Mouse (Mus musculus): ENCODE data around the gene Clcn3.

The Clcn3 gene

GRCm38 (mm10) chr8:60883419-60884137 lies 99.5 kb downstream of the Clcn3 start:
- DNase-seq (ENCODE audit: inconsistent age in 2 of 2, low spot score in 1 of 2): no peak

DNA sequence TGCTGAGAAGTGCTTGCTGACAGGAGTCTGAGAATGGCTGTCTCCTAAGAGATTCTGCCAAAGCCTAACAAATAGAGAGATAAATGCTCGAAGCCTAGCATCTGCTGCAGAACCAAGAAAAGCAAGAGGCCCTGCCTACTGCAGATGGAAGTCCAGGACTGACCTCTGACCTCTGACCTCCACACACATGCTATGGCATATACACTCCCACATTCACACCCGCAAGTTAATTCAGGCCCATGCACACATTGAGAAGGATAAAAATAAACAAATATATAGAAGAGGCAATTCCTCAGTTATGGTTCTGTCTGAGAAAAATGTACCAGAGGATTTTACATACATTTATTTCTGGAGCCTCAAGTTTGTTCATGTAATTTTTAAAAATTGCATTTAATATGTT lies 104.5 kb downstream of the Clcn3 start:
- DNase-seq (ENCODE audit: inconsistent age in 2 of 2, low spot score in 1 of 2): no peak

DNA sequence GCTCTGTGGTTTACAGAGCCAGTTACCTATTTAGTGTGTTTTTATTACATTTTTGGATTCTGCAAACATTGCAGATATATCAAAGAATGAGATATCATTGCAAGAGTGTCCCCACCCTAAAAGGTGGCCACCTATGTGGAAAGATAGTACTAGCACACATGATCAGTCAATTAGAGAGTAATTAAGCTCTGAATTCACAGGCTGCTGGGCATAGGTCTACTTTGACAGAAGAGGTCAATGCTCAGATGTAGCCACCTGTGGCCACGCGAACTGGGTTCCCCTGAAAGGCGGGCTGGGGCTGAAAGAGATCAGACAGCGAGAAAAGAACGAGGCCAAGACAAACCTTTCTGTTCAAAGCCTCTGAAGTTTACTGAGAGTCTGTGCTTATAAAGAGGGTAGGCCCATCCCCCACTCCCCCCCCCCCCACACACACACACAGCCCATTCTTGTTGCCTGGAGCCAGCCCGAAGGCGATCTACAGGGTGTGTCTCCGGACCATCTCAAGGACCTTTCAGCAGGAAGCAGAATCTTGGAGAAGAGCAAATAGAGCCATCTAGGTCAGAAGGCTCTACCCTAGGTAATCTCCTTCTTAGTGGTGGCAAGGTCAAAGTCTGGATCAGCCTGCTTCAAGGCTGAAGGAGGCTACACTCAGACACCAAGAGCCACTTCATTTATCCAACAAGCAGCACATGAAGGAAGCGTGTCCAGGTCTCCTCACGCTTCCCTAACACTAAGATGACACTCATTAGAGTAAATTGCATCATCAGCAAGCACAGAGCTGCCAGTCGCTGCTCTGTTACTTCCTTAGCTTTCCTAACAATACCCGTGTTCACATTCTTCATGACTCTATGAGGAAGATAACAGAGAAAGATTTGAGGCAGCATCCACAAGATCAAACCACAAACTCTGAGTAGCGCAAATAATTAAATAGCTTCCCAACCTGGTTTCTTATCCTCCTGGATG lies 112.6 kb downstream of the Clcn3 start:
- no peak for DNase-seq (ENCODE audit: inconsistent age in 2 of 2, low spot score in 1 of 2)

- DNase-seq (ENCODE audit: inconsistent age in 2 of 2, low spot score in 1 of 2): no peak
Observed at GRCm38 (mm10) chr8:60869761-60870160, 113.3 kb downstream of the Clcn3 start.

GRCm38 (mm10) chr8:60868236-60868965 lies 114.7 kb downstream of the Clcn3 start:
- no peak for DNase-seq (ENCODE audit: inconsistent age in 2 of 2, low spot score in 1 of 2)

DNA sequence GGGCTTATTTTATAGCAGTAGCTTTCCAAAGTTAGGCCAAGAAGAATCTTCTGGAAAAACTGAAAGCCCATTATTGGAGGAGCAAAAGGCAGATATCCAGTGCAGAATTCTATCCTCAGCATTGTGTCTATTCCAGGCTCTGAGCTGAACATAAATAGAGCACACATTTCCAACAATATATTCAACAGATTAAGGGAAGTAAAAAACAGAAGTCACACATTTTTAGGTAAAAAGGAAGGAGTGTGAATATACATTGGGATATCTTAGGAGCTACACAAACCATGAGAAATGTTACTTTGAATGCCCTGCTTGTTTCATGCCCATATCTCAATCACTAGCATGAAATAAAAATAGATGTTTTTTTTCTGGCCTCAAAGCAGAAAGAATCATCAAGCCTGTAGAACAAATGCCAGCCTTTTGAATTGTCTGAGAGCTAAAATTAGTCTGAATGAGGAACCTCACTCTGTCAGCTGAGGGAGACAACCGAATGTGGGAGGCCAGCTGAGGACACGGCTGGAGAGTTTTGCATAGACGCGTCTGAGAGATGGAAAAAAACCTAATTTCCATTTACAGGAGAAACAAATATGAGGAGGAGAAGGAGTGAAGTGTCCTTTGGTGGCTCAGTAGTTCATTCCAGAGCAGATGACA lies 115.5 kb downstream of the Clcn3 start:
- no peak for DNase-seq (ENCODE audit: inconsistent age in 2 of 2, low spot score in 1 of 2)

DNA sequence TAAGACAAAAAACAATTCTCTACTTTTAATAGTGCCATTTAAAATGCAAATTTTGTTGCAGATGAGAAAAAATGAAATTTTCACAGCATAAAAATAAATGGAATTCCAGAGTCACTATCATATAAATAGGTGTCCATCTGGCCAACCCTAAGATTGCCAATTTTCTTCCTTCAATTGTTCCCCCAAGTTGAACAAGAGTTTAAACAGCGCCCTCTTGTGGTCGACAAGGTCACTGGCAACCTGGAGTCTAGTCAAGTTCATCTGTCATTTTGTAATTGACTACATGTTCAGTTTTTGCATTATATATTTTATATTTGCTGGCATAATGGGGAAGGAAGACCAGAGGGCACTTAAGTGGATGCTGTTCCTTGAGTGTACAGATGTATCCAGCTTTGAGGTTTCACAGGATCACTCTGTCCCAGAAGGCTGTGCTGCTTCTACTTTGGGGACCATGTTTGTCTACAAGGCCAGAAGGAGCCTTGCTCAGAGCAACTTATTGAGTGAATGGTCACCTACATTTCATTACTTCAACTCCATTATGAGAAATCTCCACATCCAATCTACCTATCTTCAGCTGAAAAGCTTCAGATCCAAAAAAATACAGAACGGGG lies 117.5 kb downstream of the Clcn3 start:
- DNase-seq (ENCODE audit: inconsistent age in 2 of 2, low spot score in 1 of 2): peak; percentile 43 to 85

- no peak for DNase-seq (ENCODE audit: inconsistent age in 2 of 2, low spot score in 1 of 2)
Observed at GRCm38 (mm10) chr8:60864875-60865274, 118.2 kb downstream of the Clcn3 start.

DNA sequence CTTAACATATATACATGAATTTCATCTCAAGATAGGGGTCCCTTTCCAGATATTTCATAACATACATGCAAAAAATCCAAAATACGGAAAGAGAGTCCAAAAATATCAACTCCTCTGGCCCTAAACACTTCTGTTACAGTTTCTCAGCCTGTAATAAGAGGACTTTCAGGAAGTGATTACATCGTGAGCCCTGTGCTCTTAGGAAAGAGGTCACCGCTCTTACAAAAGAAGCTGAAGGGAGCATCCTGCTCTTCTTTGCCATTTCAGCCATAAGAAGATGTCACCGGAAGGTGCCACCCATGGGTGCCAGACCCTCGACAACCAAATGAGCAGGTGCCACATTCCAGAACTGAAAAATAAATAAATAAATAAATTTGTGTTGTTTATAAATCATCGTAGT lies 121.3 kb downstream of the Clcn3 start:
- no peak for DNase-seq (ENCODE audit: inconsistent age in 2 of 2, low spot score in 1 of 2)

- no peak for DNase-seq (ENCODE audit: inconsistent age in 2 of 2, low spot score in 1 of 2)
Observed at GRCm38 (mm10) chr8:60860749-60861148, 122.4 kb downstream of the Clcn3 start.
